In genomic region chr8:4165176-4165851, GRCm38 (mm10) we compare ENCODE assay signal across 8 mouse cellular contexts. TPM values are rescaled to one million over a fixed set of nuclear protein-coding genes. Genes with fewer than 3 reads are reported as not detected.
A peak's percentile ranks its signal among the peaks of the same experiment; 100 is the strongest.
DNase-seq lines count a peak whose midpoint lies in the region; ATAC-seq and TF ChIP-seq lines count a peak whose summit lies in the region.

No protein-coding gene starts in this region.

- no peak for TF ChIP-seq POLR2A in thymus, adult 2 months (IDR thresholded peaks at IDR 0.05; ENCODE audit: control insufficient read depth, extremely low read depth, insufficient read depth, low read length, poor library complexity)

- H3K27ac ChIP-seq in thymus, adult 2 months (ENCODE audit: control insufficient read depth, insufficient read depth, low read length): no peak overlapping the region
- peak overlapping the region; percentile 88 for H3K27ac ChIP-seq in forebrain, embryonic 15.5 days (replicated peaks)
- H3K27ac ChIP-seq in liver, embryonic 12.5 days: peak overlapping the region; percentile 64

- 5% methylated on average over 13 of the region's 13 CpGs for WGBS in thymus, adult 2 months
- 6% methylated on average over 13 of the region's 13 CpGs for WGBS in forebrain, embryonic 15.5 days
- 9% methylated on average over 13 of the region's 13 CpGs for WGBS in liver, embryonic 12.5 days (ENCODE audit: insufficient replicate concordance)

- peak overlapping the region; percentile 59 for H3K4me3 ChIP-seq in thymus, adult 2 months (ENCODE audit: control insufficient read depth, insufficient read depth, low read length)
- H3K4me3 ChIP-seq in forebrain, embryonic 15.5 days: peak overlapping the region; percentile 97
- peak overlapping the region; percentile 78 for H3K4me3 ChIP-seq in liver, embryonic 12.5 days

- H3K9ac ChIP-seq in forebrain, embryonic 15.5 days (replicated peaks): peak overlapping the region; percentile 61
- peak overlapping the region; percentile 56 for H3K9ac ChIP-seq in liver, embryonic 12.5 days

- no peaks in the 10 kb centered on the region for H3K27me3 ChIP-seq in thymus, adult 2 months (ENCODE audit: control insufficient read depth, insufficient read depth, low read length)
- H3K27me3 ChIP-seq in forebrain, embryonic 15.5 days: no peaks in the 10 kb centered on the region
- no peaks in the 10 kb centered on the region for H3K27me3 ChIP-seq in liver, embryonic 12.5 days (replicated peaks)

- no peak for ATAC-seq in cerebellum, adult (ENCODE audit: insufficient number of reproducible peaks, low FRiP score, low TSS enrichment)
- ATAC-seq in forebrain, embryonic 15.5 days (replicated peaks): no peak
- no peak for ATAC-seq in liver, embryonic 12.5 days

- H3K9me3 ChIP-seq in forebrain, embryonic 15.5 days: no peaks in the 10 kb centered on the region
- H3K9me3 ChIP-seq in liver, embryonic 12.5 days (replicated peaks): no peaks in the 10 kb centered on the region

- peak overlapping the region; percentile 56 for H3K4me2 ChIP-seq in forebrain, embryonic 15.5 days (replicated peaks)
- peak overlapping the region; percentile 99 for H3K4me2 ChIP-seq in liver, embryonic 12.5 days

- H3K36me3 ChIP-seq in thymus, adult 2 months (ENCODE audit: control insufficient read depth, insufficient read depth, low read length): no peaks in the 10 kb centered on the region
- H3K36me3 ChIP-seq in forebrain, embryonic 15.5 days: no peaks in the 10 kb centered on the region
- H3K36me3 ChIP-seq in liver, embryonic 12.5 days: no peaks in the 10 kb centered on the region

- DNase-seq in cerebellum, adult 18-20 months: peak; percentile 24 to 27
- DNase-seq in thymus, adult 2 months: no peak
- no peak for DNase-seq in thymus, postnatal 36 days
- no peak for DNase-seq in frontal cortex, postnatal 10 days (ENCODE audit: low spot score in 2 of 2)
- DNase-seq in urinary bladder, postnatal 4 days (ENCODE audit: low spot score in 2 of 2): no peak

- peaks cover 18% of the 10 kb centered on the region for H3K4me1 ChIP-seq in thymus, adult 2 months (replicated peaks; ENCODE audit: control insufficient read depth, insufficient read depth, low read length)
- peaks cover 36% of the 10 kb centered on the region for H3K4me1 ChIP-seq in forebrain, embryonic 15.5 days
- peaks cover 30% of the 10 kb centered on the region for H3K4me1 ChIP-seq in liver, embryonic 12.5 days

- TF ChIP-seq CTCF in thymus, adult 2 months (IDR thresholded peaks at IDR 0.05; ENCODE audit: borderline replicate concordance, control insufficient read depth, extremely low read depth, insufficient read depth, low read length, poor library complexity): no peak

RNA-seq across cellular contexts. Expression of gene Evi5l, which starts 1.1 kb away (rescaled TPM):
- polyA plus RNA-seq in thymus, adult 2 months (2012; rRNA removed): 48.3 and 64.2 TPM in 2 replicates
- 98.4 and 98.9 TPM in 2 replicates for polyA plus RNA-seq in forebrain, embryonic 15.5 days (2015; fragmentation: Nextera tagmentation; extraction: Ambion mirVana)
- 8.0 and 8.6 TPM in 2 replicates for polyA plus RNA-seq in liver, embryonic 12.5 days (2016; fragmentation: Nextera tagmentation; extraction: Ambion mirVana)

RNA-seq across cellular contexts. Expression of gene Cd209g, which starts 31.4 kb away (rescaled TPM):
- 5.7 and 8.9 TPM in 2 replicates for polyA plus RNA-seq in thymus, adult 2 months (2012; rRNA removed)
- not detected in 2 replicates for polyA plus RNA-seq in forebrain, embryonic 15.5 days (2015; fragmentation: Nextera tagmentation; extraction: Ambion mirVana)
- polyA plus RNA-seq in liver, embryonic 12.5 days (2016; fragmentation: Nextera tagmentation; extraction: Ambion mirVana): not detected in 2 replicates

RNA-seq across cellular contexts. Expression of gene Prr36, which starts 51.9 kb away (rescaled TPM):
- polyA plus RNA-seq in thymus, adult 2 months (2012; rRNA removed): 0.47 and 0.64 TPM in 2 replicates
- 40.5 and 52.5 TPM in 2 replicates for polyA plus RNA-seq in forebrain, embryonic 15.5 days (2015; fragmentation: Nextera tagmentation; extraction: Ambion mirVana)
- 0.25 and 0.43 TPM in 2 replicates for polyA plus RNA-seq in liver, embryonic 12.5 days (2016; fragmentation: Nextera tagmentation; extraction: Ambion mirVana)

RNA-seq across cellular contexts. Expression of gene Cd209f, which starts 59.7 kb away (rescaled TPM):
- polyA plus RNA-seq in thymus, adult 2 months (2012; rRNA removed): 8.4 and 10.0 TPM in 2 replicates
- polyA plus RNA-seq in forebrain, embryonic 15.5 days (2015; fragmentation: Nextera tagmentation; extraction: Ambion mirVana): 0.22 TPM in 1 of 2 replicates, not detected in the other
- not detected in 2 replicates for polyA plus RNA-seq in liver, embryonic 12.5 days (2016; fragmentation: Nextera tagmentation; extraction: Ambion mirVana)

Comparison
In these comparisons a context has a peak if more than half of its experiments do, and no peak if none do; other contexts are left out.
1. DNase-seq: peak in cerebellum, adult 18-20 months (2 of 2); none in thymus, adult 2 months (single experiment), thymus, postnatal 36 days (0 of 2), frontal cortex, postnatal 10 days (0 of 2) and urinary bladder, postnatal 4 days (0 of 2).
2. RNA of gene Prr36, which starts 51.9 kb away (polyA plus RNA-seq): 40.5 to 52.5 TPM in forebrain, embryonic 15.5 days; 0.47 to 0.64 TPM in thymus, adult 2 months and 0.25 to 0.43 TPM in liver, embryonic 12.5 days; every median in the first group is over 10 times any median in the second.
3. Peak in every context shown above with its lines, with median percentiles within 50 percentile points of each other: H3K4me3 ChIP-seq.